Comparison of ENCODE assay signal across 10 mouse cellular contexts in genomic region chr6:31453735-31454134, GRCm38 (mm10). TPM values are rescaled to one million over a fixed set of nuclear protein-coding genes. Genes with fewer than 3 reads are reported as not detected.
A peak's percentile ranks its signal among the peaks of the same experiment; 100 is the strongest.
DNase-seq lines count a peak whose midpoint lies in the region; ATAC-seq lines count a peak whose summit lies in the region.
"Had no signal": no experiment of that assay in that cellular context is flagged by ENCODE, and none has a peak within 500 bp of the region (broad histone marks: within the 10 kb centered on the region; RNA-seq: fewer than 3 reads in every experiment).

No protein-coding gene starts in this region.

- H3K27me3 ChIP-seq in kidney, embryonic 14.5 days (ENCODE audit: control insufficient read depth, insufficient read depth, low read length) = no peaks in the 10 kb centered on the region
- H3K27me3 ChIP-seq: liver, embryonic 15.5 days; stomach, embryonic 15.5 days had no signal

- H3K27ac ChIP-seq in kidney, embryonic 14.5 days (ENCODE audit: low read depth, low read length) = no peak overlapping the region
- H3K27ac ChIP-seq: liver, embryonic 15.5 days; stomach, embryonic 15.5 days had no signal

- no peaks in the 10 kb centered on the region for H3K9me3 ChIP-seq in kidney, embryonic 14.5 days (ENCODE audit: control insufficient read depth, low read length)
- H3K9me3 ChIP-seq: liver, embryonic 15.5 days; stomach, embryonic 15.5 days had no signal

- ATAC-seq in kidney, embryonic 14.5 days (ENCODE audit: low FRiP score, low TSS enrichment) = no peak
- peak; percentile 80 for ATAC-seq in CD4-positive, CD25-positive, alpha-beta regulatory T cell, adult 4 months

- H3K9ac ChIP-seq in kidney, embryonic 14.5 days (ENCODE audit: low read depth, low read length) = no peak overlapping the region
- H3K9ac ChIP-seq: liver, embryonic 15.5 days; stomach, embryonic 15.5 days had no signal

- peak; percentile 41 for DNase-seq in adrenal gland, postnatal 10 days
- DNase-seq in adrenal gland, adult 18-20 months (ENCODE audit: low spot score in 2 of 2) = no peak
- DNase-seq in kidney, adult 9 months = peak; percentile 69
- DNase-seq in embryo, embryonic 11 days = peak; percentile 59
- peak; percentile 64 for DNase-seq in lung, postnatal 25 days (ENCODE audit: low spot score)
- no peak for DNase-seq in yolk sac, embryonic 10.5 days (ENCODE audit: low spot score)

- H3K4me2 ChIP-seq in kidney, embryonic 14.5 days (replicated peaks; ENCODE audit: low read depth, low read length) = no peak overlapping the region
- H3K4me2 ChIP-seq: liver, embryonic 15.5 days; stomach, embryonic 15.5 days had no signal

- no peak overlapping the region for H3K4me3 ChIP-seq in kidney, embryonic 14.5 days (ENCODE audit: low read length)
- H3K4me3 ChIP-seq: liver, embryonic 15.5 days; stomach, embryonic 15.5 days had no signal

- H3K36me3 ChIP-seq in kidney, embryonic 14.5 days (ENCODE audit: control insufficient read depth, insufficient read depth, low read length) = peaks cover 33% of the 10 kb centered on the region

- no peaks in the 10 kb centered on the region for H3K4me1 ChIP-seq in kidney, embryonic 14.5 days (ENCODE audit: control insufficient read depth, insufficient read depth, low read length)
- H3K4me1 ChIP-seq: liver, embryonic 15.5 days; stomach, embryonic 15.5 days had no signal

RNA-seq across cellular contexts. Expression of gene Mkln1, which starts 55.2 kb away (rescaled TPM):
- 100 to 1,000 TPM; 168 to 186 TPM for total RNA-seq in adrenal gland, postnatal 10 days (2021)
- total RNA-seq in adrenal gland, adult 18-20 months (2021) = 100 to 1,000 TPM; 189 to 196 TPM
- polyA plus RNA-seq in kidney, embryonic 14.5 days (2014; fragmentation: Nextera tagmentation; extraction: Ambion mirVana) = 155 and 212 TPM in 2 replicates
- polyA plus RNA-seq in CD4-positive, CD25-positive, alpha-beta regulatory T cell, adult 4 months (2017; shearing (Covaris generic)) = 100 to 1,000 TPM; 314 to 377 TPM

Comparison
In these comparisons a context has a peak if more than half of its experiments do, and no peak if none do; other contexts are left out.
1. DNase-seq: peak in adrenal gland, postnatal 10 days (single experiment), kidney, adult 9 months (single experiment), embryo, embryonic 11 days (single experiment) and lung, postnatal 25 days (single experiment); none in adrenal gland, adult 18-20 months (0 of 2) and yolk sac, embryonic 10.5 days (single experiment).